8 mouse cellular contexts compared by ENCODE assay signal in the genomic region with DNA sequence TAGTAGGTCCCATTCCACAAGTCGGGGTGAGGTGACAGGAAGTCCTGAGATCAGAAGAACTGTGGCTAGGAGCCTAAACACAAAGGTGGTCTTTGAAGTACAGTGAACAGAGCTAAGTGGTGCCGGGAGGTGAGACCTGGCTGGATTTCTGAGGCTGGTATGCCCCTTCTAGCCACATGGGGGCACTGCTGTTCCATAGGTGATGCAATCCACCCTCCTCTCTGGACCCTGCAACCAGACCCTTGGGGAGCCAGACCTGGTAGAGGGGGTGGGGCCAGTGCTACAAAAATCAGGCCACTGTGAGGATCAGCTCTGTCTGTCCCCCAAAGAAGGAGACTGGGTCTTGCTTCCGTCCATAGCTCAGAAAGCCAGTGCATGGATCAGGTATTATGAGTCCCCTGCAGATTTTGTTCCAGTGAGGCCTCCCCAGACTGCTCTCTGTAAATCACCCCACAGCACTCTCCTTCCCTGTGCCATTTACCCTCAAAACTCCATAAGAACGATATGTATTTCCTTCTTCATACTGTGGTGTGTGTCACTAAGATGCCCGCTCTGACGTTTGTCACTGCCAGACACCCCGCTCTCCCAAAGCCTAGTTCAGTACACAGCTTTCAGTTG. TPM values are rescaled to one million over a fixed set of nuclear protein-coding genes. Genes with fewer than 3 reads are reported as not detected.
DNase-seq lines count a peak whose midpoint lies in the region; ATAC-seq and TF ChIP-seq lines count a peak whose summit lies in the region.

No protein-coding gene starts in this region.

- 41% methylated on average over 7 of the region's 7 CpGs for WGBS in heart, embryonic 12.5 days
- 45% methylated on average over 7 of the region's 7 CpGs for whole genome bisulfite sequencing in kidney, postnatal 0 days
- WGBS in liver, embryonic 11.5 days: 44% methylated on average over 7 of the region's 7 CpGs
- 42% methylated on average over 7 of the region's 7 CpGs for WGBS in stomach, embryonic 16.5 days

- H3K36me3 ChIP-seq in heart, embryonic 12.5 days: no peaks in the 10 kb centered on the region
- H3K36me3 ChIP-seq in kidney, postnatal 0 days (ENCODE audit: insufficient read depth, low read length): no peaks in the 10 kb centered on the region
- H3K36me3 ChIP-seq in liver, embryonic 11.5 days (ENCODE audit: control insufficient read depth, insufficient read depth, low read length): no peaks in the 10 kb centered on the region
- H3K36me3 ChIP-seq in stomach, embryonic 16.5 days (ENCODE audit: control insufficient read depth, insufficient read depth, low read length): no peaks in the 10 kb centered on the region

- peak; percentile 74 for ATAC-seq in erythroblast, adult 5-6 weeks (replicated peaks; ENCODE audit: low FRiP score, poor library complexity, severe bottlenecking)
- peak; percentile 64 for ATAC-seq in heart, embryonic 12.5 days (ENCODE audit: insufficient number of reproducible peaks, low FRiP score)
- ATAC-seq in kidney, postnatal 0 days (replicated peaks; ENCODE audit: low FRiP score, low read depth): peak; percentile 65
- ATAC-seq in liver, embryonic 11.5 days (replicated peaks; ENCODE audit: low FRiP score): peak; percentile 60
- peak; percentile 37; the same call in 1 of the 2 replicates for ATAC-seq in stomach, embryonic 16.5 days (ENCODE audit: insufficient read depth, low FRiP score)

- H3K27me3 ChIP-seq in heart, embryonic 12.5 days (replicated peaks): peaks cover 37% of the 10 kb centered on the region
- H3K27me3 ChIP-seq in kidney, postnatal 0 days (ENCODE audit: insufficient read depth, low read length): no peaks in the 10 kb centered on the region
- H3K27me3 ChIP-seq in liver, embryonic 11.5 days (replicated peaks; ENCODE audit: control insufficient read depth, insufficient read depth, low read length): peaks cover 8% of the 10 kb centered on the region
- H3K27me3 ChIP-seq in stomach, embryonic 16.5 days (ENCODE audit: control insufficient read depth, insufficient read depth, low read length): no peaks in the 10 kb centered on the region

- 0 out of 2 replicates have a peak, but pooled peaks cover 2% of the 10 kb centered on the region for H3K9me3 ChIP-seq in heart, embryonic 12.5 days (replicated peaks)
- no peaks in the 10 kb centered on the region for H3K9me3 ChIP-seq in kidney, postnatal 0 days (replicated peaks; ENCODE audit: low read length)
- no peaks in the 10 kb centered on the region for H3K9me3 ChIP-seq in liver, embryonic 11.5 days (ENCODE audit: control insufficient read depth, low read length)
- H3K9me3 ChIP-seq in stomach, embryonic 16.5 days (replicated peaks; ENCODE audit: control insufficient read depth, low read length): no peaks in the 10 kb centered on the region

- TF ChIP-seq CTCF in kidney, postnatal 0 days (IDR thresholded peaks at IDR 0.05; ENCODE audit: low read depth): peak; percentile 99

- H3K4me1 ChIP-seq in heart, embryonic 12.5 days (replicated peaks): peaks cover 11% of the 10 kb centered on the region
- peaks cover 8% of the 10 kb centered on the region; the same call in 1 of the 2 replicates for H3K4me1 ChIP-seq in kidney, postnatal 0 days (replicated peaks; ENCODE audit: insufficient read depth, low read length)
- H3K4me1 ChIP-seq in liver, embryonic 11.5 days (replicated peaks; ENCODE audit: control insufficient read depth, insufficient read depth, low read length): peaks cover 7% of the 10 kb centered on the region
- peaks cover 4% of the 10 kb centered on the region; the same call in 1 of the 2 replicates for H3K4me1 ChIP-seq in stomach, embryonic 16.5 days (ENCODE audit: control insufficient read depth, insufficient read depth, low read length)

- H3K4me2 ChIP-seq in heart, embryonic 12.5 days: 0 out of 2 replicates have a peak overlapping the region, but pooled peaks have one; percentile 3
- no peak overlapping the region for H3K4me2 ChIP-seq in kidney, postnatal 0 days (ENCODE audit: low read length)
- peak overlapping the region; percentile 37 for H3K4me2 ChIP-seq in liver, embryonic 11.5 days
- no peak overlapping the region for H3K4me2 ChIP-seq in stomach, embryonic 16.5 days (ENCODE audit: low read depth, low read length)

- peak; percentile 59 for DNase-seq in CD4-positive helper T cell, adult 2 months (ENCODE audit: low read depth, low spot score)
- peak; percentile 77 for DNase-seq in brain, adult 2 months (ENCODE audit: low read depth, low spot score)
- peak; percentile 87 for DNase-seq in kidney, postnatal 0 days (ENCODE audit: low spot score)
- peak; percentile 67 for DNase-seq in liver, embryonic 11.5 days (ENCODE audit: low spot score)
- DNase-seq in naive thymus-derived CD4-positive, alpha-beta T cell, adult 2 months (ENCODE audit: low read depth): peak; percentile 78

- no peak overlapping the region for H3K9ac ChIP-seq in heart, embryonic 12.5 days
- no peak overlapping the region for H3K9ac ChIP-seq in kidney, postnatal 0 days (ENCODE audit: low read depth, low read length)
- H3K9ac ChIP-seq in liver, embryonic 11.5 days (ENCODE audit: low read depth, low read length): peak overlapping the region; percentile 44; the same call in 1 of the 2 replicates
- H3K9ac ChIP-seq in stomach, embryonic 16.5 days (ENCODE audit: low read length): no peak overlapping the region

- H3K27ac ChIP-seq in heart, embryonic 12.5 days (ENCODE audit: poor library complexity, severe bottlenecking): peak overlapping the region; percentile 69
- no peak overlapping the region for H3K27ac ChIP-seq in kidney, postnatal 0 days
- peak overlapping the region; percentile 79 for H3K27ac ChIP-seq in liver, embryonic 11.5 days (ENCODE audit: low read depth, low read length)
- no peak overlapping the region for H3K27ac ChIP-seq in stomach, embryonic 16.5 days (ENCODE audit: low read length)

- no peak overlapping the region for H3K4me3 ChIP-seq in heart, embryonic 12.5 days
- H3K4me3 ChIP-seq in kidney, postnatal 0 days (replicated peaks; ENCODE audit: low read depth, low read length): no peak overlapping the region
- H3K4me3 ChIP-seq in liver, embryonic 11.5 days (ENCODE audit: low read depth, low read length): no peak overlapping the region
- no peak overlapping the region for H3K4me3 ChIP-seq in stomach, embryonic 16.5 days (replicated peaks; ENCODE audit: low read length)

RNA-seq across cellular contexts. Expression of a gene that starts 2.8 kb away (rescaled TPM):
- not detected in 2 replicates for total RNA-seq in erythroblast, adult 5-6 weeks (2015; ENCODE audit: low replicate concordance)
- not detected in 2 replicates for total RNA-seq in erythroblast, adult 5-6 weeks (2017; ENCODE audit: low replicate concordance)
- 0.50 and 1.5 TPM in 2 replicates for polyA plus RNA-seq in heart, embryonic 12.5 days (2016; fragmentation: Nextera tagmentation; extraction: Ambion mirVana)
- not detected in 2 replicates for polyA plus RNA-seq in kidney, postnatal 0 days (2015; fragmentation: Nextera tagmentation; extraction: Ambion mirVana)
- polyA plus RNA-seq in liver, embryonic 11.5 days (2014; fragmentation: Nextera tagmentation; extraction: Ambion mirVana): 0.30 and 0.52 TPM in 2 replicates
- polyA plus RNA-seq in stomach, embryonic 16.5 days (2015; fragmentation: Nextera tagmentation; extraction: Ambion mirVana): not detected in 2 replicates

RNA-seq across cellular contexts. Expression of a gene that starts 7.9 kb away (rescaled TPM):
- total RNA-seq in erythroblast, adult 5-6 weeks (2015; ENCODE audit: low replicate concordance): not detected in 2 replicates
- not detected in 2 replicates for total RNA-seq in erythroblast, adult 5-6 weeks (2017; ENCODE audit: low replicate concordance)
- 0.57 and 0.91 TPM in 2 replicates for polyA plus RNA-seq in heart, embryonic 12.5 days (2016; fragmentation: Nextera tagmentation; extraction: Ambion mirVana)
- polyA plus RNA-seq in kidney, postnatal 0 days (2015; fragmentation: Nextera tagmentation; extraction: Ambion mirVana): 5.0 and 5.9 TPM in 2 replicates
- polyA plus RNA-seq in liver, embryonic 11.5 days (2014; fragmentation: Nextera tagmentation; extraction: Ambion mirVana): 0.12 TPM in 2 replicates
- 12.6 and 15.3 TPM in 2 replicates for polyA plus RNA-seq in stomach, embryonic 16.5 days (2015; fragmentation: Nextera tagmentation; extraction: Ambion mirVana)

RNA-seq across cellular contexts. Expression of a gene that starts 36.6 kb away (rescaled TPM):
- 0.58 and 0.84 TPM in 2 replicates for total RNA-seq in erythroblast, adult 5-6 weeks (2015; ENCODE audit: low replicate concordance)
- 2.6 TPM in 1 of 2 replicates, not detected in the other for total RNA-seq in erythroblast, adult 5-6 weeks (2017; ENCODE audit: low replicate concordance)
- 12.3 and 13.6 TPM in 2 replicates for polyA plus RNA-seq in heart, embryonic 12.5 days (2016; fragmentation: Nextera tagmentation; extraction: Ambion mirVana)
- polyA plus RNA-seq in kidney, postnatal 0 days (2015; fragmentation: Nextera tagmentation; extraction: Ambion mirVana): 11.8 and 12.8 TPM in 2 replicates
- polyA plus RNA-seq in liver, embryonic 11.5 days (2014; fragmentation: Nextera tagmentation; extraction: Ambion mirVana): 11.5 and 11.7 TPM in 2 replicates
- polyA plus RNA-seq in stomach, embryonic 16.5 days (2015; fragmentation: Nextera tagmentation; extraction: Ambion mirVana): 12.8 and 13.8 TPM in 2 replicates

RNA-seq across cellular contexts. Expression of a gene that starts 53.5 kb away (rescaled TPM):
- total RNA-seq in erythroblast, adult 5-6 weeks (2015; ENCODE audit: low replicate concordance): 2.3 and 4.4 TPM in 2 replicates
- 1.5 and 1.7 TPM in 2 replicates for total RNA-seq in erythroblast, adult 5-6 weeks (2017; ENCODE audit: low replicate concordance)
- polyA plus RNA-seq in heart, embryonic 12.5 days (2016; fragmentation: Nextera tagmentation; extraction: Ambion mirVana): 3.9 and 4.7 TPM in 2 replicates
- polyA plus RNA-seq in kidney, postnatal 0 days (2015; fragmentation: Nextera tagmentation; extraction: Ambion mirVana): 6.3 and 6.5 TPM in 2 replicates
- 22.9 and 23.0 TPM in 2 replicates for polyA plus RNA-seq in liver, embryonic 11.5 days (2014; fragmentation: Nextera tagmentation; extraction: Ambion mirVana)
- polyA plus RNA-seq in stomach, embryonic 16.5 days (2015; fragmentation: Nextera tagmentation; extraction: Ambion mirVana): 4.2 and 4.9 TPM in 2 replicates

Comparison
In these comparisons a context has a peak if more than half of its experiments do, and no peak if none do; other contexts are left out.
1. H3K27ac ChIP-seq: peak in heart, embryonic 12.5 days (single experiment) and liver, embryonic 11.5 days (single experiment); none in kidney, postnatal 0 days (single experiment) and stomach, embryonic 16.5 days (single experiment).
2. H3K4me2 ChIP-seq: peak in heart, embryonic 12.5 days (single experiment) and liver, embryonic 11.5 days (single experiment); none in kidney, postnatal 0 days (single experiment) and stomach, embryonic 16.5 days (single experiment).
3. Peak in every context shown above with its lines, with median percentiles within 50 percentile points of each other: DNase-seq and ATAC-seq.